Mouse (Mus musculus): ENCODE measurements around the gene Sla2.

DNA sequence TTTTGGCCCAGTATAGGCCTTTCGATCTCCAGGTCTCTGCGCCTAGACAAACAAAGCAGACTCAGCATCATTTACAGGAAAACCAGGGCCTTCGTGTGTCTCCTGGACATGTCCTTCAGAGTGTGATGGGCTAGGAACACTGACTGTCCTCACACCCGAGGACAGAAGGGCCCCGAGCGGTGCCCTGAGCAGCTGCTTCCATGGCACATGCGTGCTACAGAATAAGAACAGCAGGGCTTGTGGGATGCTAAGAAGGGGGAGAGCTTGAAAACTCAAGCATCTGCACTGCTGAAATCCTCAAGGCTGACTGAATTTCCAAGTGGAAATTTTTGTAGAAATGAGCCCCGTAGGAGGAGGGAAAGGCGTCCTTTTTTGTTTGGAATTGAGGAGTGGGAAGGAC, 10.0 kb upstream of the Sla2 start:
- TF ChIP-seq CTCF (IDR thresholded peaks at IDR 0.05; ENCODE audit: low read depth, low read length) (no peak), GATA1 (IDR thresholded peaks at IDR 0.05; ENCODE audit: borderline replicate concordance, low read length) (no peak), TAL1 (conservative IDR thresholded peaks at IDR 0.05; ENCODE audit: low read depth, low read length) (no peak), POLR2AphosphoS5 (IDR thresholded peaks at IDR 0.05; ENCODE audit: insufficient replicate concordance, low read depth, low read length) (no peak), GATA2 (IDR thresholded peaks at IDR 0.05; ENCODE audit: borderline replicate concordance, low read depth, low read length) (no peak)
